Mouse (Mus musculus) heart, postnatal 0 days (tissue): ENCODE results near the gene Tmem30c.

Experiments
- CTCF ChIP-seq: IDR thresholded peaks from 2 replicates; pipeline ENCODE4 v1.5.1; 2016; ENCODE audit warnings: antibody characterized with exemption, control low read depth, low read depth
- EP300 ChIP-seq: IDR thresholded peaks from 2 replicates; pipeline ENCODE4 v1.6.1; 2016; ENCODE audit warnings: antibody characterized with exemption, low read depth

DNA sequence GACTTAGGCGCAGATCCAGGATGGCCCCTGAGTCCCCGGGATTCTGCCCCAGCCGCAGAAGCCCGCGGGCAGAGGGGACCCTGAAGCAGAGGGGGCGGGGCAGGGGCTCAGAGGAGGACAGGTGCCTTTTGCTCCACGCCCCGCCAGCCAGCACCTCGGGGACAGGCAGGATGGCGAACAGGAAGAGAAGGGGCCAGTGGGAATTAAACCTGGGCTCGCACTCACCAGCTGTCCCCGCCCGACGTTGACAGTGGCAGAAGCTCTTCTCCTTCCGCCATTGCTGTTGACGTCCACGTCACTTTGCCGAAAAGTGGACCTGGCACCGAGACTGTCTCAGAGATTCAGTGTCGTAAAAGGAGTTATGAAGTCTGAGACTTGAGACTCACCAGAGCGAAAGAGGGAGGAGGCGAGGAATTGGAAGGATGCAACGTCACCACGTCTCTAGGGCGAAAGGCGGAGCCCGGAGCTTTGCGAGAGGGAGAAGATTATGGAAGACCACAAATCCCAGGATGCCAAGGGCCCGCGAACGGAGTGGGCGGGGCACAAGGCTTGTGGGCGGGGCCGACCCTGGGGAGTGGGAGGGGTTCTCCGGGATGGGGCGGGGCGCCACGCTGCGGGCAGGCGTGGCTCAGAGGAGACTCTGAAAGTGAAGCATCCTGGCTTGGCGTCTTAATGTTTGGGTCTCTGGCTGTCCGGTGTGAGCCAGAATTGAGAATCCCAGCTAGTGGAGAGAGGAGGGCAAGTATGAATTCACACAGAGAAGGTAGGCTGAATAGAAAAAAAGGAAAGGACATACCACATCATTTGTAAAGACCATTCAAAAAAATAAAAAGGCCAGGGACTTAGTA is 61.4 kb downstream of the Tmem30c start, which contains the start of gene Tbc1d23:
- TF ChIP-seq CTCF (no peak), EP300 (no peak)
